Mouse (Mus musculus) lung, postnatal 10 days (tissue): ENCODE measurements around the gene Pold4.
"Not testable (repeated sequence)": the region's sequence is repeated elsewhere in the genome, so short reads cannot be mapped to it uniquely, and the experiment has no call there.

ENCODE experiments used
- DNase-seq: peaks from one replicate; pipeline ENCODE4 v3.0.0; 2021

The Pold4 gene

DNA sequence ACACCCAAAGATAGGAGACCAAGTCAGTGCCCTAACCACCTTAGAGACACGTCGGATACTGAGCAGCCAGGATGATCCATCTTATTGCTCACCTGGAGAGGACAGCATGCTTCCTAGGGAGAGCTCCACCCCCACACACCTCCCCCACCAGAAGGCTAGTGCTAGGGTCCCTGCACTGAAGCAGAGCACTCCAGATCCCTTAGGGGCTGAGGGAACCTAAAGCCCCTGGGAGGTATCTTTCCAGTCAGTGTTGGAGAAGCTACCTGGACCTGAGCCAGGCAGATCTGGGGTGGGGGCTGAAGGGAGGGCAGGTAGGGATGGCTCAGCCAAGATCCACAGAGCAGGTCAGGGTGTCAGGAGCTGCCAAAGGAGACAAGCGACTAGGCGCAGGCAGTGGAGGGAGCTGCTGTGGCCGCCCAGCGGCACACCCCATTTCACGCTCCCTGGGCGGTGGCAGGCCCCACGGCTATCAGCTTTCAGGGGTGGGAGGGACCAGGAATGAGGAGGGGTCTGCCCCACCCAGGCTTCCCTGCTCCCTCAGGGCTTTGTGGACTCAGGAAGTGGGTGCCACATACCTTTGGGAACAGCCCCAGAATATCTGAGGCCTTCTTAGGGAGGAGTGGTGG lies 2.1 kb upstream of the Pold4 start:
- DNase-seq: no peak

- no peak for DNase-seq
Measured at GRCm38 (mm10) chr19:4230415-4230814, 1.3 kb upstream of the Pold4 start.

DNA sequence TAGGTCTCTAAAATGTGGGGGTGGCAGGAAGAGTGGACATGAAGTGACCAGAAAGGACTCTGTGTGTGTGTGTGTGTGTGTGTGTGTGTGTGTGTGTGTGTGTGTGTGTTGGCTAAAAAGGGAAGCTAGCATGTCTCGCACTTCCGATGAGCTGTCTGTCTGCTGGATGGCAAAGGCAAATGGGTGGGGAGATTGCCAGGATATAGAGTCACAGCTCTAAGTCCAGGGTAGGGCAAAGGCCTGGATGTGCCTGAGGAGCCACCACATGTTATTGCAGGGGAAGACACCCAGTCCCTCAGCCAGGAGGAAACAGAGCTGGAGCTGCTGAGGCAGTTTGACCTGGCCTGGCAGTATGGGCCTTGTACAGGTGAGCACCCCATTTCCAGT lies 480 bp downstream of the Pold4 start:
- no peak for DNase-seq

GRCm38 (mm10) chr19:4232651-4233050 lies 952 bp downstream of the Pold4 start:
- no peak for DNase-seq

GRCm38 (mm10) chr19:4234548-4234947 lies 2.8 kb downstream of the Pold4 start:
- no peak for DNase-seq

DNA sequence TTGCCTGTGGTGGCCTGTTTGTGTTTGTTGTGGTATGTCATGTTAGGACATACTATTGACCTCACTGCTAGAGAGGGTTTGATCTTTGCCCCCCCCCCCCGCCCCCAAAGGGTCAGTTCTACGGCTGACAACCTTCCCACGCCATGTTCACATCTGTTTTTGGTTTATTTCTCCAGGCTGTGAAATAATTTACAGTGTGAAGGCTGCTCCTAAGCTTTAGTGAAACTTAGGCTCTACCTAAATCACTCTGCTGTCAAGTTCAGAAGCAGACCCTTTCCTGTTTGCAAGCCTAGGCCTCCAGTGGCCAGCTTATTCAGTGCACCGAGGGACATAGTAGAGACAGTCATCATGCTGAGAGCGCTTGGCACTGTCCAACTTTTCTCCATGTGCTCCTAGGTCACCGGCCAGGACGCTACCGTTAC lies 8.6 kb downstream of the Pold4 start:
- no peak for DNase-seq

- DNase-seq: no peak
Measured at GRCm38 (mm10) chr19:4242416-4242815, 10.7 kb downstream of the Pold4 start.

DNA sequence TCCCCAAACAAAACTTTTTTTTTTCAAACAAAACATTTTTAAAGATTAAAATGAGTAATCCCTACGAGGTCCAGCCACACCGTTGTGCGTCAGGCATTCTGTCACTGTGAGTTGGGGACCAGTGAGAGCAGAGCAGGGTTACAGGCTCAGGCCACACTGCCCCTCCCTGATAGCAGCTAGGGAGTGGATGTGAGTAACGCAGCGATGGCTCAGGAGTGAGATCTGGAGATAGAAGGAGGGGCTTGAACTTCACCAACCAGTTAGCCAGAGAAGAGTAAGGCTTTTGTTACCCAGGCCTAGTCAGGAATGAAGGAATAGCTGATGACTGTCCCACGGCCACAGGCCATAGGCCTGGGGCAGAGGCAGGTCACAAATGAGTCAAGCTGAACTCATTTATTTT lies 13.1 kb downstream of the Pold4 start:
- no peak for DNase-seq

GRCm38 (mm10) chr19:4247010-4247409 lies 15.3 kb downstream of the Pold4 start:
- DNase-seq: no peak

GRCm38 (mm10) chr19:4248683-4249082 lies 17.0 kb downstream of the Pold4 start:
- not testable (repeated sequence) for DNase-seq

GRCm38 (mm10) chr19:4254230-4254629 lies 22.5 kb downstream of the Pold4 start:
- DNase-seq: no peak

GRCm38 (mm10) chr19:4255583-4256162 lies 24.0 kb downstream of the Pold4 start:
- DNase-seq: no peak

- DNase-seq: peak; percentile 96
Measured at GRCm38 (mm10) chr19:4257216-4257896, 25.7 kb downstream of the Pold4 start.

- DNase-seq: no peak
Measured at GRCm38 (mm10) chr19:4257897-4258252, 26.2 kb downstream of the Pold4 start.

GRCm38 (mm10) chr19:4261038-4261698 lies 29.5 kb downstream of the Pold4 start:
- DNase-seq: no peak

DNA sequence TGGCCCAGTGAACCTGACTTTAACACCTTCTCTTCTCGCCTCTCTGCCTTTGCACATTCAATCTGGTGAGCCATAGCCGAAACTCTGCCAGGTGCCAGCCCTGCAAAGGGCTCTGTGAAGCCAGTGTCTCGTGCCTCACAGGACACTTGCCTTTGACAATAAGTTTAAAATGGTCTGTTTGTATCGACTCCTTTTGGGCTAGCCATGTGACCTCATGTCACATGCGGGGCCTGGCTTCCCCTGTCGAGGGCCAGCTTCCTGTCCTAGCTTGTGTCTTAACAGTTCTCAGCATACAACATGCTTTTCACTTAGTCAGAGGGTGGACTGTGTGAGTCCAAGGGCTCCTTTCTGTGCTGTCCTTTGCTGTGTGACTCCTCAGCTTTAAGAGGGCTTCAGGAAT lies 31.1 kb downstream of the Pold4 start:
- DNase-seq: no peak

- no peak for DNase-seq
Measured at GRCm38 (mm10) chr19:4263702-4264101, 32.0 kb downstream of the Pold4 start.

- no peak for DNase-seq
Measured at GRCm38 (mm10) chr19:4264171-4264780, 32.6 kb downstream of the Pold4 start.

DNA sequence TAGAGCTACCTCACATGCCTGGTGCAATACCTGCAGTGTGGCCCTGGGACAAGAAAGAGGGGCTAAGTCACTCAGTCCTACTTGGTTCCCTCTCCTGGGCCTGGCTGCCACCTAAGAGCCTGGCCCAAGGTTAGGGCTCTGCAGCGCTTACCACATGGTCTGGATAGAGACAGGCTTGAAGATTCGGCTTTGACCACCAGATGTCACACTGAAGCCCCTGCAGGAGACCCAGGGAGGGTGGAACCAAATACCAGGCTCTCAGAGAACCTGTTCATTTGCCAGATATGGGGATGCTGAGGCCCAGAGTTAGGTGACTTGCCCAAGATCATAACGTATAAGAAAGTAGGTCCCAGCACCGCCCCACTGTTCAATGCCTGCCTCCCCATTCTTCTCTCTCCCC lies 34.3 kb downstream of the Pold4 start:
- DNase-seq: no peak

- peak; percentile 81 for DNase-seq
Measured at GRCm38 (mm10) chr19:4268566-4269361, 37.1 kb downstream of the Pold4 start, which contains the start of gene Ssh3. Ssh3 (minus strand) TSS chr19:4269180.

DNA sequence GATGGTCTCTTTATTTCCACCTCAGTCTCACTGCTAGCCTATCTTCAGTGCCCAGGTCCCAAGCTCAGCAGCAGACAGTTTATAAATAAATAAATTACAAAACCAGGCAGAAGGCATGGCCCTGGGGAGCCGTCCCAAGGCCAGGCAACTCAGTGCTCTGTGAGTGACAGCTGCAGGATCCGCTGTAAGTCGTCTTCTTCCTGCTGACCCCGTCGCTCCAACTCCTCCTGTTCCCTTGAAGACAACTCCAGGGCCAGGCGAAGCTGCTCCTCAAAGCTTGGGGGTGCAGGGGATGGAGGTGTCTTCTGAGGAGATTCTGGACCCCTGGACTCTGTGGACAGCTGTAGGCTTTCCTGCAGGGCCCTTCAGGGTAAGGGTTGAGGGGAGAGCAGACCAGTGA lies 38.5 kb downstream of the Pold4 start:
- DNase-seq: no peak

DNA sequence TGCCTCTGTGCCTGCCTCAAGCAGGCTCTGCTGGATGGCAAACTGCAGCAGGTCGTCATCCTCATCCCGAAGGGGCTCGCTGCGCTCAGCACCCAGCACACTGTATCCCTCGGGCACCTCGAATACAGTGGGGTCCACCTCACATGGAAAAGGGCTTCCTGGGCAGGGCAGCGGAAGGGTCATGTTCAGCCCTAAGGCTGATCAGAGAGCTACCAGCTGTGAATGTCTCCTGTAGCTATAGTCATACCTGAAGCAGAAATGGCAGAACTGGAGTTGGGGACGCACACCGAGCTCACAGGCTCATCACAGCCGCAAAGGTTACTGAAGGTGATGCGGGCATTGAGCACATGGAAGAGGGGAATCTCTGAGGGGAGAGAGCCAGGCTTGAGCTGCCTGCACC lies 39.3 kb downstream of the Pold4 start:
- DNase-seq: no peak

GRCm38 (mm10) chr19:4279487-4279886 lies 47.8 kb downstream of the Pold4 start:
- DNase-seq: no peak
